Mouse (Mus musculus) left cerebral cortex, adult 6 months (tissue): ENCODE measurements around the gene Mdh2. TPM values are rescaled to one million over a fixed set of nuclear protein-coding genes. Genes with fewer than 3 reads are reported as not detected.

Source experiments
- long read RNA-seq, 2 experiments: library from polyadenylated mRNA; unstranded; transcript quantifications; one replicate each; pipeline ENCODE4 v2.0.0; 2019 to 2020
- polyA plus RNA-seq: library from polyadenylated mRNA; unstranded; fragments of <200 nt; fragmentation: Nextera tagmentation; gene quantifications from 2 replicates; pipeline ENCODE4 v1.2.3, GENCODE M21; 2021

Mdh2 gene
- 702 and 826 TPM in 2 replicates for polyA plus RNA-seq
- long read RNA-seq, experiment 1, transcript Mdh2-201 (9 exons, 1,456 nt), result major isoform, 1,739 of 1,810 reads
- long read RNA-seq, experiment 1, partial matches to known transcripts, result 28 of 1,810 reads
- long read RNA-seq, experiment 1, other reads (novel, unspliced or antisense), result 36 of 1,810 reads
- long read RNA-seq, experiment 2, transcript Mdh2-201 (9 exons, 1,456 nt), result major isoform, 914 of 1,021 reads
- long read RNA-seq, experiment 2, partial matches to known transcripts, result 87 of 1,021 reads
- long read RNA-seq, experiment 2, other reads (novel, unspliced or antisense), result 20 of 1,021 reads

GRCm38 (mm10) chr5:135778471-135779445 lies at the start of gene Mdh2:
Mdh2 (plus strand) TSS chr5:135778480.

GRCm38 (mm10) chr5:135743741-135744609 lies 34.3 kb upstream of the Mdh2 start, which contains the start of gene Tmem120a:
Tmem120a (minus strand) TSS chr5:135744448.

GRCm38 (mm10) chr5:135777796-135778470 lies 347 bp upstream of the Mdh2 start, which contains the start of gene Styxl1:
Styxl1 (minus strand) TSS chr5:135778385.

GRCm38 (mm10) chr5:135806555-135807262 lies 28.4 kb downstream of the Mdh2 start, which contains the start of gene Srrm3:
Srrm3 (plus strand) TSS chr5:135806890.

Other genes with a start within 250 kb of the Mdh2 start
- 12.0 and 14.2 TPM in 2 replicates for gene Hip1, start 233.4 kb upstream of the Mdh2 start, polyA plus RNA-seq
- not detected in 2 replicates for gene Ccl26, start 214.9 kb upstream of the Mdh2 start, polyA plus RNA-seq
- gene Ccl24, start 205.4 kb upstream of the Mdh2 start, polyA plus RNA-seq, result 0.27 and 0.61 TPM in 2 replicates
- gene Rhbdd2, start 145.9 kb upstream of the Mdh2 start, polyA plus RNA-seq, result 88.5 and 90.9 TPM in 2 replicates
- gene Por, start 108.4 kb upstream of the Mdh2 start, polyA plus RNA-seq, result 41.1 and 41.6 TPM in 2 replicates
- gene Tmem120a, start 34.0 kb upstream of the Mdh2 start, polyA plus RNA-seq, result 36.7 and 39.5 TPM in 2 replicates
- 0.21 TPM in 1 of 2 replicates, not detected in the other for gene Styxl1, start 95 bp upstream of the Mdh2 start, polyA plus RNA-seq
- gene Srrm3, start 28.4 kb downstream of the Mdh2 start, polyA plus RNA-seq, result 18.4 and 20.1 TPM in 2 replicates
- gene Hspb1, start 109.4 kb downstream of the Mdh2 start, polyA plus RNA-seq, result 21.3 and 32.6 TPM in 2 replicates
- gene Ywhag, start 156.1 kb downstream of the Mdh2 start, polyA plus RNA-seq, result 469 and 556 TPM in 2 replicates
- 0.65 and 1.0 TPM in 2 replicates for gene Ssc4d, start 196.1 kb downstream of the Mdh2 start, polyA plus RNA-seq
- gene Zp3, start 201.6 kb downstream of the Mdh2 start, polyA plus RNA-seq, result not detected in 2 replicates
- 6.4 and 6.8 TPM in 2 replicates for gene Dtx2, start 216.3 kb downstream of the Mdh2 start, polyA plus RNA-seq